Mouse (Mus musculus): ENCODE results near the gene Mboat7. TPM values are rescaled to one million over a fixed set of nuclear protein-coding genes. Genes with fewer than 3 reads are reported as not detected.
A peak's percentile ranks its signal among the peaks of the same experiment; 100 is the strongest.
"Not testable (repeated sequence)": the region's sequence is repeated elsewhere in the genome, so short reads cannot be mapped to it uniquely, and the experiment has no call there.

Gene Mboat7
- polyA plus RNA-seq, 1 experiment from 2014 or later = 22.2 TPM

- Histone ChIP-seq H3K9ac (ENCODE audit: low read depth, low read length) (no peak overlapping the region), H3K27me3 (ENCODE audit: control insufficient read depth, insufficient read depth, low read length) (no peaks in the 10 kb centered on the region), H3K4me3 (ENCODE audit: low read depth, low read length) (no peak overlapping the region), H3K4me1 (replicated peaks; ENCODE audit: control insufficient read depth, insufficient read depth, low read length) (peaks cover 2% of the 10 kb centered on the region; the same call in 1 of the 2 replicates), H3K27ac (ENCODE audit: low read depth, low read length) (no peak overlapping the region), H3K9me3 (ENCODE audit: control insufficient read depth, low read length) (no peaks in the 10 kb centered on the region), H3K36me3 (ENCODE audit: control insufficient read depth, insufficient read depth, low read length) (peaks cover 6% of the 10 kb centered on the region; the same call in 1 of the 2 replicates), H3K4me2 (replicated peaks; ENCODE audit: low read depth, low read length) (no peak overlapping the region)
- 27% methylated on average over 7 of the region's 7 CpGs for WGBS
- ATAC-seq (ENCODE audit: low FRiP score) = no peak
- no peak for DNase-seq (ENCODE audit: low spot score)
Measured at GRCm38 (mm10) chr7:3707568-3708413, 14.5 kb upstream of the Mboat7 start.

- DNase-seq (ENCODE audit: low spot score) (no peak), ATAC-seq (ENCODE audit: low FRiP score) (no peak)
- H3K27me3 ChIP-seq (ENCODE audit: control insufficient read depth, insufficient read depth, low read length) = no peaks in the 10 kb centered on the region
- no peak overlapping the region for H3K27ac ChIP-seq (ENCODE audit: low read depth, low read length)
- H3K36me3 ChIP-seq (ENCODE audit: control insufficient read depth, insufficient read depth, low read length) = peaks cover 6% of the 10 kb centered on the region; the same call in 1 of the 2 replicates
- H3K9ac ChIP-seq (ENCODE audit: low read depth, low read length) = no peak overlapping the region
- H3K4me3 ChIP-seq (ENCODE audit: low read depth, low read length) = 0 out of 2 replicates have a peak overlapping the region, but pooled peaks have one; percentile 10
- H3K4me2 ChIP-seq (replicated peaks; ENCODE audit: low read depth, low read length) = no peak overlapping the region
- H3K4me1 ChIP-seq (replicated peaks; ENCODE audit: control insufficient read depth, insufficient read depth, low read length) = peaks cover 2% of the 10 kb centered on the region; the same call in 1 of the 2 replicates
- 78% methylated on average over 4 of the region's 4 CpGs for WGBS
- H3K9me3 ChIP-seq (ENCODE audit: control insufficient read depth, low read length) = no peaks in the 10 kb centered on the region
Measured at GRCm38 (mm10) chr7:3707027-3707426, 13.7 kb upstream of the Mboat7 start.

- no peak for DNase-seq (ENCODE audit: low spot score)
- Histone ChIP-seq H3K9ac (ENCODE audit: low read depth, low read length) (peak overlapping the region; percentile 86; the same call in 1 of the 2 replicates), H3K27ac (ENCODE audit: low read depth, low read length) (no peak overlapping the region), H3K4me1 (replicated peaks; ENCODE audit: control insufficient read depth, insufficient read depth, low read length) (peaks cover 2% of the 10 kb centered on the region; the same call in 1 of the 2 replicates), H3K36me3 (ENCODE audit: control insufficient read depth, insufficient read depth, low read length) (peaks cover 6% of the 10 kb centered on the region; the same call in 1 of the 2 replicates), H3K4me3 (ENCODE audit: low read depth, low read length) (peak overlapping the region; percentile 84), H3K27me3 (ENCODE audit: control insufficient read depth, insufficient read depth, low read length) (no peaks in the 10 kb centered on the region), H3K9me3 (ENCODE audit: control insufficient read depth, low read length) (no peaks in the 10 kb centered on the region), H3K4me2 (replicated peaks; ENCODE audit: low read depth, low read length) (peak overlapping the region; percentile 82)
- WGBS = 67% methylated on average over 11 of the region's 11 CpGs
- ATAC-seq (ENCODE audit: low FRiP score) = no peak
Measured at GRCm38 (mm10) chr7:3706343-3706934, 13.1 kb upstream of the Mboat7 start.

- Histone ChIP-seq H3K36me3 (ENCODE audit: control insufficient read depth, insufficient read depth, low read length) (peaks cover 6% of the 10 kb centered on the region; the same call in 1 of the 2 replicates), H3K9ac (ENCODE audit: low read depth, low read length) (peak overlapping the region; percentile 86), H3K4me2 (replicated peaks; ENCODE audit: low read depth, low read length) (peak overlapping the region; percentile 82), H3K27ac (ENCODE audit: low read depth, low read length) (no peak overlapping the region), H3K27me3 (ENCODE audit: control insufficient read depth, insufficient read depth, low read length) (no peaks in the 10 kb centered on the region), H3K9me3 (ENCODE audit: control insufficient read depth, low read length) (no peaks in the 10 kb centered on the region), H3K4me3 (ENCODE audit: low read depth, low read length) (peak overlapping the region; percentile 84), H3K4me1 (replicated peaks; ENCODE audit: control insufficient read depth, insufficient read depth, low read length) (peaks cover 2% of the 10 kb centered on the region; the same call in 1 of the 2 replicates)
- 47% methylated on average over 6 of the region's 6 CpGs for WGBS
- no peak for DNase-seq (ENCODE audit: low spot score)
- no peak for ATAC-seq (ENCODE audit: low FRiP score)
Measured at GRCm38 (mm10) chr7:3705911-3706310, 12.6 kb upstream of the Mboat7 start.

- not testable (repeated sequence) for H3K9me3 ChIP-seq (ENCODE audit: control insufficient read depth, low read length); H3K27me3 ChIP-seq (ENCODE audit: control insufficient read depth, insufficient read depth, low read length); H3K36me3 ChIP-seq (ENCODE audit: control insufficient read depth, insufficient read depth, low read length); ATAC-seq (ENCODE audit: low FRiP score); DNase-seq (ENCODE audit: low spot score); H3K4me1 ChIP-seq (replicated peaks; ENCODE audit: control insufficient read depth, insufficient read depth, low read length)
- Histone ChIP-seq H3K27ac (ENCODE audit: low read depth, low read length) (0 out of 2 replicates have a peak overlapping the region, but pooled peaks have one; percentile 6), H3K4me2 (replicated peaks; ENCODE audit: low read depth, low read length) (peak overlapping the region; percentile 82), H3K4me3 (ENCODE audit: low read depth, low read length) (peak overlapping the region; percentile 84), H3K9ac (ENCODE audit: low read depth, low read length) (peak overlapping the region; percentile 86)
- WGBS = 9% methylated on average over 6 of the region's 7 CpGs
Measured at GRCm38 (mm10) chr7:3705461-3705860, 12.1 kb upstream of the Mboat7 start.

GRCm38 (mm10) chr7:3704475-3704874 is 11.2 kb upstream of the Mboat7 start:
- WGBS = under 1% methylated on average over 20 of the region's 20 CpGs
- Histone ChIP-seq H3K36me3 (ENCODE audit: control insufficient read depth, insufficient read depth, low read length) (peaks cover 8% of the 10 kb centered on the region; the same call in 1 of the 2 replicates), H3K4me2 (replicated peaks; ENCODE audit: low read depth, low read length) (peak overlapping the region; percentile 82), H3K27me3 (ENCODE audit: control insufficient read depth, insufficient read depth, low read length) (no peaks in the 10 kb centered on the region), H3K27ac (ENCODE audit: low read depth, low read length) (peak overlapping the region; percentile 88), H3K9ac (ENCODE audit: low read depth, low read length) (peak overlapping the region; percentile 86), H3K9me3 (ENCODE audit: control insufficient read depth, low read length) (no peaks in the 10 kb centered on the region), H3K4me1 (replicated peaks; ENCODE audit: control insufficient read depth, insufficient read depth, low read length) (peaks cover 2% of the 10 kb centered on the region; the same call in 1 of the 2 replicates), H3K4me3 (ENCODE audit: low read depth, low read length) (peak overlapping the region; percentile 84)
- DNase-seq (ENCODE audit: low spot score) (no peak), ATAC-seq (ENCODE audit: low FRiP score) (peak; percentile 31)

- 2% methylated on average over 42 of the region's 42 CpGs for WGBS
- Histone ChIP-seq H3K9me3 (ENCODE audit: control insufficient read depth, low read length) (no peaks in the 10 kb centered on the region), H3K4me3 (ENCODE audit: low read depth, low read length) (peak within 1 kb of the TSS; percentile 84), H3K36me3 (ENCODE audit: control insufficient read depth, insufficient read depth, low read length) (peaks cover 8% of the 10 kb centered on the region; the same call in 1 of the 2 replicates), H3K9ac (ENCODE audit: low read depth, low read length) (peak within 1 kb of the TSS; percentile 86), H3K27me3 (ENCODE audit: control insufficient read depth, insufficient read depth, low read length) (no peaks in the 10 kb centered on the region), H3K27ac (ENCODE audit: low read depth, low read length) (peak within 1 kb of the TSS; percentile 88), H3K4me2 (replicated peaks; ENCODE audit: low read depth, low read length) (peak within 1 kb of the TSS; percentile 82), H3K4me1 (replicated peaks; ENCODE audit: control insufficient read depth, insufficient read depth, low read length) (peaks cover 2% of the 10 kb centered on the region; the same call in 1 of the 2 replicates)
- DNase-seq (ENCODE audit: low spot score) = peak; percentile 97
- peak; percentile 95 for ATAC-seq (ENCODE audit: low FRiP score)
Measured at GRCm38 (mm10) chr7:3703879-3704441, 10.6 kb upstream of the Mboat7 start, which contains the start of gene Rps9. Gene Rps9 (plus strand): TSS chr7:3703993.

GRCm38 (mm10) chr7:3703148-3703878 is 10.0 kb upstream of the Mboat7 start:
- Histone ChIP-seq H3K4me3 (ENCODE audit: low read depth, low read length) (peak overlapping the region; percentile 84), H3K4me2 (replicated peaks; ENCODE audit: low read depth, low read length) (peak overlapping the region; percentile 82), H3K4me1 (replicated peaks; ENCODE audit: control insufficient read depth, insufficient read depth, low read length) (peaks cover 2% of the 10 kb centered on the region; the same call in 1 of the 2 replicates), H3K36me3 (ENCODE audit: control insufficient read depth, insufficient read depth, low read length) (peaks cover 10% of the 10 kb centered on the region; the same call in 1 of the 2 replicates), H3K27me3 (ENCODE audit: control insufficient read depth, insufficient read depth, low read length) (no peaks in the 10 kb centered on the region), H3K9ac (ENCODE audit: low read depth, low read length) (peak overlapping the region; percentile 86), H3K9me3 (ENCODE audit: control insufficient read depth, low read length) (no peaks in the 10 kb centered on the region), H3K27ac (ENCODE audit: low read depth, low read length) (peak overlapping the region; percentile 88; the same call in 1 of the 2 replicates)
- 18% methylated on average over 6 of the region's 6 CpGs for WGBS
- DNase-seq (ENCODE audit: low spot score) (no peak), ATAC-seq (ENCODE audit: low FRiP score) (peak; percentile 67)
